Mouse (Mus musculus): Measurements from ENCODE around the gene Kctd15.

Kctd15 gene

DNA sequence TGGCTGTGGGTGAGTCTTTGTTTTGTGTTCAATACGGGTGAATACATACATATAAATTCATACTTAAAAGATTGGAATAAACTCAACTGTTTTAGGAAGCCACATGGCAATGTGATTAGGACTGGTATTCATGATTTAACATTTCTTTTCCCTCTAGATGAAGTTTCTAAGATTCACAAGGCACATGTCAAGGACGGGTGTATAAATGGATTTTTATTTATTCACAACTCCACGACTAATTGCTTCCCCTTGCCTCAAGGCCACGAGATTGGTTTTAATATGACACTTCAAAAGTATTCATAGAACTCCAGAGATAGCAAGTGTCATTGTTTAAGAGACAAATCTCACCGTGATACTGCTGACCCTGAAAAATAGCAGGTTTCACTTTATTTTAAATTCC, at the start of gene Kctd15:
TSS of gene Kctd15 (minus strand) at position 101 of the 400 bp plus-strand sequence.
- in situ Hi-C loops (cut with MboI), result no loop called here

DNA sequence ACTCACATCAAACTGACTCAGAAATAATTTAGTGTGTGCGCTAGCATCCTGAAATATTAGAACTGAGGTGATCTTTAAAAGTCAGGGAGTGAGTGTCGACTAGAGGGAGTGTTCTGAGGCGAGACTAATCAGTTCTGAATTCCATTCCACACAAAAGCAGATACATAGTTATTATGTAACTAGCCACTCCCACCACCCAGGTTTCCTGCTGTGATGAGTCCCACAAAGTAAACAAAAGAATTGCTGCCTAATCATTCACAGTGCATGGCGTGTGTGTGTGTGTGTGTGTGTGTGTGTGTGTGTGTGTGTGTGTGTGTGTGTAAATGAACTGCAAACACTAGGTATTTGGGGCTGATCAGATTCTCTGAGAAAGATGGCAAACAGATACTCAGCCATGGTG, 47.9 kb upstream of the Kctd15 start:
- in situ Hi-C loops (cut with MboI), result no loop called here

DNA sequence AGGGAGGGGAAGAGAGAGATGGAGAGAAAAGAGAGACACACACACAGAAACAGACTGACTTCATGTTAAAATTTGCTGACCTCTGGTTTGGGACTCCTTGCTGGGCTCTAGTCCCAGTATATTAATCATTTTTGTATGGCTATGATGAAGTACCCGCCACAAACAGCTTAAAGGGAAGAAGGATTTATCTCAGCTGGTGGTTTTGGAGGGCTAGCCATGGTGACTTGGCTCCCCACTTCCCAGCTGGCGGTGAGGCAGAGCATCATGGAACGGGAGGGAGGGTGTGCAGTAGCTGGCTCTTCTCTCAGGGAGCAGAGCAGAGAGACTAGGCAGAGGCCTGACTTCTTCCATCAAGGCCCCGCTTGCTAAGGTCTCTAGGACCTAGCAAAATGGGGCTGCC, 46.9 kb upstream of the Kctd15 start:
- in situ Hi-C loops (cut with MboI), result no loop called here

DNA sequence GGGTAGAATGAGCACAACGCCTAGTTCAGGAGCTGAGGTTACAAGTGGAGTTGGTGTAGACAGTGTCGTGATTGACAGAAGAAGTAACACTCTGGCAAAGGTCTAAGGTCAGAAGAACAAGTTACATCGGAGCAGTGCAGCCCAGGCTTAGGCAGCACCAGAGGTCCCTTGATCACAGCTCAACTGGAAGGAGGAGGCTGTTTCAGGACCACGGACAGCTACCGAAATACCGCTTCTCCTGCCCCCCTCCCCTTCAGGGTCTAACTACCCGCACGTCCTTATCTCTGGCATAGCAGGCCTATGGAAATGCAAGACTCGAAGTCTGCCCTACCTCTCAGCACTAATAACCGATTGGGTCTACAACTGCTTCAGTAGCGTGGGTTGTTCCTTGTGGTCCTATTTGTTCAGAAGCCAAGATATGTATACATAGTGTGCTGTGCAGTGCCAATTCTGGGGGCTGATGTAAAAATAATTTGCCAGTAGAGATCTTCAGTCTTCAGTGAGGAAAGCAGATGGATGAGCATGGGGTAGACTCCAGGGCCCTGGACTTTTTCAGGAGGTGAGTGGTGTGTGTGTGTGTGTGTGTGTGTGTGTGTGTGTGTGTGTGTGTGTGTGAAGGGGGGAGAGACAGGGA, 46.3 kb upstream of the Kctd15 start:
- in situ Hi-C loops (cut with MboI), result no loop called here

DNA sequence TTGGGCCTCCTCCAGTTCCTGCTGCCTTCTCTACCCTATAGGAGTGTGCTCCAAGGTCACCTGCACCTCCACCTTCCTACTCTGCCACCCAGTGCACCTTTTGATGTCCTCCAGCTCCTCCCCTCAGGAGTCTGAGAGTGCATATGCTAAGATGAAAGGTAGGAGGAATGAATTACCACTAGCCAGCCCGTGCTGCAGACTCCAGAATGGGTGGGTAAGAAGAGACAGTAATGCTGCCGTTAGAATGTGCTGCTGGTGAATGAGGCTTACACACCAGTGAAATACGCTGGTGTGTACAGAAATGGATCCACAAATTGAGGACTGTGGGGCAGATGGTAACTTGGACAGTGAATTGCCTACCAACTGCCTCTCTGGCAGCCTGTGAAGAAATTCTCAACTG, 43.4 kb upstream of the Kctd15 start:
- in situ Hi-C loops (cut with MboI), result no loop called here

DNA sequence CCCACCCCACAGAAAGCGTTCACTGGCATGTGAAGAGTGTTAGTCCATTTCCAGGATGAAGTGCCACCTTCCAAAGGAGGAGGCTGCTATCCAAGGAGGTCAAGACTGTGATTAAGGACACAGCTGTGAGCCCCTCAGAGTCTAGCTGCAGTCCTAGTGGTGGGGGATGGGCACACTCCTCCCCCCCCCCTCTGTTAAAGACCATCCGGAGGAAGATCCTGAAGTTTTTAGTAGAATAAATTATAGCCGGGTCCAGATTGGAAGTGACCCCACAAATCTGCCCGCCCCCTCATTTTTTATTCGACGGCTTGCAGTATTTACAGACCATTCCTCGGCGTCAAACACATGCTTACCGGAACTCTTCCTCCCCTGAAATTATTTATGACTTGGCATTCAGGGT, 41.7 kb upstream of the Kctd15 start:
- in situ Hi-C loops (cut with MboI), result no loop called here

DNA sequence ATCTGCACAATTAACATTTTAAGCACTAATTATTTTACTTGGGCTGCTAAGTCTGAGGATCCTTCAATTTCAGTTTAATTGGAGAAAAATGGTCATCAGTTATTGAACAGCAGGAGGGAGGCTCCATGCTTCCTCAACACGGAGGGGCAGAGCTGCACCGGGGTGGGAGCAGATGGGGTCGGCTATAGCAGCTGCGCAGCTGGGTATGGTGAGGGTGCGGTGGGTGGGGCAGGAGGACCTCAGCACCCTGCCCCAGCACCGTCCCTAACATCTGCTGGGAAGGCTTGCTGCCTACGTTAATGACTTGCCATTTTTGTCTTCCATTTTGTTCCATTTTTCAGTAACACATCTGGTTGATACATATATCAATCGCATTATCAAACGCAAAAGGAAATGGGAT, 39.6 kb upstream of the Kctd15 start:
- in situ Hi-C loops (cut with MboI), result no loop called here

DNA sequence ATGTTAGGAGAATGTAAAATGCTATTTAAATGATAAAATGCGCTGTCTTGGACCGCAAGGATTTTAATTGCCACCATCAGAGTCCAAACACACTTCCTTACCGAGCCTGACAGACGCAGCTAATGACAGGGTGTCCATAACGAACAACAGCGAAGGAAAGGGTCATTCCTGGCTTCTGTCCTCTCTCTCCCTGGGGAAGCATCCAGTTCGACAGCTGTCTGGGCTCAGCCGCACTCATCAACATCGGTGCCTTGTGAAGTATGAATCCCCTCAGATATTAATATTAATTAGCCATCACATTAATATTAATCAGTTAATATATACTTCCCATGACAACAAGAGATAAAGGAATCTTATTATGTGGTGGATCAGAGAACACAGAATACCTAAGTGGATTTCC, 38.4 kb upstream of the Kctd15 start:
- in situ Hi-C loops (cut with MboI), result no loop called here

DNA sequence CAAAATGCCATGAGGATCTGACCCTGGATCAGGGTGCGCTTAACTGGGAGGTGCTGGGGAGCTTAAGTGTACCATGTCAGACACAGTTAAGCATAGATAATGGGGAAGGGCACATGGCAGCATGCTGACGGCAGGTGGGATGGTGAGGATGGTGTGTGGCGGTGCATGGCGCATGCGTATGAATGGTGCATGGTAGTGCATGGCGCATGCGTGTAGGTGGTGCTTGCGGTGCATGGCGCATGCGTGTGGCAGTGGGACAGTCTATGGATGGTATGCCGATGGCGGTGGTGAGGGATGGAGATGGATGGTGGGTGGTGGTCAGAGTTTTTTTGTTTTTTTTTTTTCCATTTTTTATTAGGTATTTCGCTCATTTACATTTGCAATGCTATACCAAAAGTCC, 37.4 kb upstream of the Kctd15 start:
- in situ Hi-C loops (cut with MboI), result no loop called here

DNA sequence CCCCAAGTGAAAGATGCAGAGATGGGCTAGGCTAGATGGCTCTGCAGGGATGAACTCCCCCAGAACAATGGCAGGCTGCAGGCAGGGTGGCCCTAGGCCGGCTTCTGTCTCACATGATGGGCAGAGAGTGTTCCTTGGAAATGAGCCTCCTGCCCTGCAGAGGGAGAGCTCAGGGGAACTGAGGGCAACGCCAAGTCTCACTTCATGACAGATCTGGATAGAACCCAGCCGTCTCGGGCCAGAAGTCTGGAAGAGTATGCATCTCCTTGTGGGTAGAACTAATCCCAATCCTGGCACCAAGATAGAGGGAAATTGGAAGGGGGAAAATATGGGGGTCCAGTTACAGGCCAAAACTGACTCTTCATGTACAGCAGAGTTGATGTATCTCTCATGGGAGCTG, 36.5 kb upstream of the Kctd15 start:
- in situ Hi-C loops (cut with MboI), result no loop called here

DNA sequence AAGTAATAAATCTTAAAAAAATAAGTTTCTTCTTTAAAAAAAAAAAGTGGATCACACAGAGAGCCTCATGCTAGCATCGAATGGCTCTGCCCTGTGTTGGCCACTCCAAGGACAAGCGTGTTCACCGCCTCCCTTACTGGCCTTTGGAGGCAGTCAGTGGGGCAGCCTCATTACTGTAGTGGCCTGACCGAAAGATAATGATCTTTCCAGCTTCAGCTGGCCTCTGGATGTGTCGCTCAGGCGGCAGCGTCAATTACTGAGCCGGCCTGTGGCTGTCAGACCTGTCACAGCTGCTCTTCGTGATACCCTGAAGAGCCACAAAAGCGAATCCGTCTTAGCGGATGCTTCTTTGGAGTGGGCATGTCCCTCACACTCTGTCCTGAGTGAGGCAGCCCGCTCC, 33.6 kb upstream of the Kctd15 start:
- in situ Hi-C loops (cut with MboI), result no loop called here

DNA sequence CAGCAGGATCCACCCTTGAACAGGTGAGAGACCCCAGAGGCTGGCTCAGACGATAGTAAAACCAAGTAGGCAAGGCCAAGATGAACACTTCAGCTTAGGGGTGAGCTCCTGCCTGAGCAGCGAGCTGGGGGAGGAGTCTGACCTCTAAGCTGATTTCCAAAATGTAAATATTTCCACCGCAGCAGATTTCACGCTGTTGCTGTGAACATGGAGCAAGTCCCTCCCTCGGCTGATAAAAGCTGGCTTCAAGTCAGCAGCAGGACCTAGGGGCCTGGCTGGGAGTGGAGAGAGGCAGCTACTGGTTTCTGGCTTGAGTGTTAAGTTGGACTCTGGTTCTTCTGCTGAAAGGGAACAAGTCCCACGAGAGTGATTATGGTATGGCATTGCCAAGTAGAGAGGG, 32.5 kb upstream of the Kctd15 start:
- in situ Hi-C loops (cut with MboI), result no loop called here

DNA sequence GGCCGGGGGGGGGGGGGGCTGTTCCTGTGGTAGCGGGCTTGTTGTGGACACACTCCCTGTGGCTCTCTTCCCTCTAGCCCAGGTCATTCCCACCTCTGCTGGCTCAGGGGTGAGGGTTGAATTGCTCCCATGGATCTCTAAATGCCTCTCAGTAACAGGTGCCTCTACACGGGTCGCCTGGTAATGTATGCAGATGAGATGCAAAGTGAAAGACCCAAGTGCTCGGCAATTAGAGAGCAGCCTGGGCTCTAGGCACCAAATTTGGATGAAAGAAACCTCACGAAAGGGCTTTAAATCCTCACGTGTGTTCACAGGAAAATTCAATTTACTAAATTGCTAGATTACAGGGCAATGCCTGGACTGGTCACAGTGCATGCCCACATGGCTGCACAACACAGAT, 29.3 kb upstream of the Kctd15 start:
- in situ Hi-C loops (cut with MboI), result no loop called here

DNA sequence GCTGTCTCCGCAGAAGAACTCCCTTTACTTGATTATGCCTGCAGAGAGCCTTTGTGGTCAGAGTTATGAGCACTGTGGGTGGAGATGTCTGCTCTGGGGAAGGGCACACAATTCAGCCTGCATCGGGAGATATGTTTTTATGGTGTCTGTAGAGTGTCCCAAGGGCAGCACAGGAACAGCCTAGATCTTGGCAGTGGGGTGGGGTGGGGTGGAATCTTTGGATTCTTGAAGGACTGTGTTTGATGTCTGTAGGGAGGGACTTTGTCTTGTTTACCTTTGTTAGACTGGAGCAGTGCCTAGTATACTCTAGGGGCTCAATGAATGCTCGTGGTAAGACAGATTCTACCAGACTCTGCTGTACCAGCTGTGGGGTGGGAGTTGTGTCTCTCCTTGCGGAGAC, 28.6 kb upstream of the Kctd15 start:
- in situ Hi-C loops (cut with MboI), result no loop called here

DNA sequence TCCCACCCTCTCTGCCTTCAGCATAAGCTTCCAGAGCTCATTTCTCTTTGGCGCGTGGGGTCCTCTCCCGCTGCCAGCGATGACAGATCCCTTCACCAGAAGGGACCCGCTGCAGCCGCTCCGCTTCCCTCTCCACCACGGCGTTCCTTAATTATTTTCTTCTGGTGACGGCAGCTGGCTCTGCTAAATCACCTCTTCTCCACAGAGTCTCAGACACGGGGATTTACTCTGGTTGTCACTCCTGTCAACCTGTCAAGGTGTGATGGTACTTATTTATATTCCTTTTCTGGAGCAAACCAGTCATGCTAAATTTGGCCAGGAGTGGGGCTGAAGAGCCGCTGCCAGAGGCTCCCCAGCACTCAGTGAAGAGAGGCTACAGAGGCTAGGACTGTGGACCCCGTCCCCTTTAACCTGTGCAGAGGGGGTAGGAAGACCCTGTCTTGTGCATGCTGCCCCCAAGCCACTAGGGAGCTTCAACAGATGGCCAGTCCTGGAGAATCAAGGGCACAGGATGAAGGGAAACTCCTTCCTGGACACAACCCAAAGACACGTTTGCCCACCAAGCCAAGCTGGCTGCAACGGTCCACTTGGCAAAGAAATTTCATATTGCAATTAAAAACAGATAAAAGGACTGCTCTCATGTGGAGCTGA, 24.4 kb upstream of the Kctd15 start:
- in situ Hi-C loops (cut with MboI), result no loop called here

DNA sequence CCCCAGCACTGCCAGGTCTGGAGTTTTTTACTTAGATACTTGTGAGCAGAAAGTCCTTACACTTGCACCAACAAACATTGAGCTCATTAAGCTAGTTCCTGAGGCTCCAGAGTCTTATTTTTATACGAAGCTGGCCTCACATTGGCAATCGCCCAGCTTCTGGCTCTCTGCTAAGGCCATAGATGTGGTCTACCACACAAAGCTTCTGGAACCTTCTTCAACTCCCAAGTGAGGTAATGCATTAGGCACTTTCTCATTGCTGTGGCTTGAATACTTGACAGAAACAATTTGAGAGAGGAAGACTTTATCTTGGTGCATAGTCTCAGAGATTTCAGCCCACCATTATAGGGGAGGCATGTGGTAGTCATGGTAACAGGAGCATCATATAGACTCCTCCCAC, 23.4 kb upstream of the Kctd15 start:
- in situ Hi-C loops (cut with MboI), result loop anchor here (10.0 kb wide), 1 partner anchor 265 kb away; no protein-coding TSS in a partner anchor

DNA sequence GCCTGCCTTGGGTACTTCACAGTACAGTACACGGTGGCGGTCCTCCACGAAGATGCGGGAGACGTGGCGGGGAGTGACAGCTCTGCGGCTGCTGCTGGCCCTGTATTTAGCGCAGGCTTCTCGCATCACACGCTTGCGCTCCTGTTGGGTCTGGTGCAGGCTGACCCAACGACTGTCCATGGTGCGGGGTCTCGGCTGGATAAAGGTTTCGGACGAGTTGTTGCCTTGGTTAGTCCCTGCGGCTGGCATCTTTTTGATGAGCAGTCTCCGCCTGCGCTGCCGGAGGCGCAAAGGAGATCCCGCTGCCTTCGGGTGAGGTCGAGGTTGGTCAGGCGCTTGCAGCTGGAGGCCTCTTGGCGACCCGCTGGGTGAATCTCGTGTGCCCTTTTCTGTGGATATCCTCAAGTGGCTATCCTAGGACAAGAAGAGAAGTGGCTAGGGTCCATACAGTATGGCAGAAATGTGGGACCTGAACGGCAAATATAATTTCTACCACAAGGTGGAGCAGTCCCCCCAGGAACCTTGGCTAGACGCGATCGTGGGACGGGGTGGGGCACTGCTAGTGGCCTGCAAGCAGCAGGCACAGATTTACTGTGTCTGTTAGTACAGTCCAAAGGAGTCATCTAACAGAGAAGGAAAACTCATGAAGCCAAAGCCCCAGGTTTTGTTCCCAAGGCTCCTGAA, 19.4 kb upstream of the Kctd15 start:
- in situ Hi-C loops (cut with MboI), result loop anchor here (10.0 kb wide), 1 partner anchor 261 kb away; no protein-coding TSS in a partner anchor

DNA sequence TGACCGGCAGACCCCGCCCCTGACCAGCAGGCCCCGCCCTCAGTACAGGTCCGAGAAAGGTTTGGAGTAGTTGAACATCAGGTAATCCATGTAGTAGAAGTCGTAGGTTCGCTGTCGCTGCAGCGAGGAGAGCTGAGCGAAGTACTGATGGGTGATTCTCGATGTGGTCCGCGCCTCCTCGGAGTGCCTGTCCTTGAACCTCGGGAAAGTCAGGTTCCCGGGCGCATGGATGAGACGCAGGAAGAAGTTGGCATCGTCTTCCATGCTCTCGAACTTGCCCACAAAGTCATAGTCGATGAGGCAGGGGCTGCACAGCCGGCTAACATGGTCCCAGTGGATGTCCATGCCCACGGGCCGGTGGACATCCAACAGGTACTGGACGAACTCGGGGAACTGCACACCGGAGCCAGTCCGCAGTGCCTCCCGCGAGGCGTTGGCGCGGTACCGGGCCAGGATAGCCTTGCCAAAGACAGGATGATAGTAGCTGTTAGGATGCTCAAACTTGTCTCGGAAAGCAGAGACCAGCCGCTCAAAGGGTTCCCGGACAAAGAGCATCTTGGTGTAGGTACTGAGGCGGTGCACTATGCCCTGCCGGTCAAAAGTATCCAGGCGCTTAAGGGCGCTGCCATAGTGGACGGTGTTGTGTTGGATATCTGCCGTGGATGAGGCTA, 18.7 kb upstream of the Kctd15 start:
- in situ Hi-C loops (cut with MboI), result loop anchor here (10.0 kb wide), 1 partner anchor 260 kb away; no protein-coding TSS in a partner anchor

DNA sequence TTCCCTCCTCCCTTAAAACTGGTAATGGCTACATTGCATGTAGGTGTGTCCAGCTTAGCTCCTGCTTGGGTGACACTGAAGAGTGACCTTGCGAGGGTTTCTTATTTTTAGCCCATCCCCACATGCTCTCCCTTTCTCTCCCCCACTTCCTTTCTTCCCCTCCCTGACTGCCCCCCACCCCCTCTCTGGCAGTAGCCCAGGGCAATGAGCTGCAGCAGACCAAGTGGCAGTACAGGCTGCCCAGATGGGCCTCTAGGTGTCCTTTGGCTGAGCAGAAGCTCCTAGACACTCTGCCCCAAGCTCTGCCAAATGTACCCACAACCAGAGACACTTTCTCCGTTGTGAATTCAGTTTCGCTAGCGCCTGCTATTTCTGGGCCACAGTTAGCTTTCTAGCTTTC, 16.4 kb upstream of the Kctd15 start:
- in situ Hi-C loops (cut with MboI), result loop anchor here (10.0 kb wide), 1 partner anchor 258 kb away; no protein-coding TSS in a partner anchor

DNA sequence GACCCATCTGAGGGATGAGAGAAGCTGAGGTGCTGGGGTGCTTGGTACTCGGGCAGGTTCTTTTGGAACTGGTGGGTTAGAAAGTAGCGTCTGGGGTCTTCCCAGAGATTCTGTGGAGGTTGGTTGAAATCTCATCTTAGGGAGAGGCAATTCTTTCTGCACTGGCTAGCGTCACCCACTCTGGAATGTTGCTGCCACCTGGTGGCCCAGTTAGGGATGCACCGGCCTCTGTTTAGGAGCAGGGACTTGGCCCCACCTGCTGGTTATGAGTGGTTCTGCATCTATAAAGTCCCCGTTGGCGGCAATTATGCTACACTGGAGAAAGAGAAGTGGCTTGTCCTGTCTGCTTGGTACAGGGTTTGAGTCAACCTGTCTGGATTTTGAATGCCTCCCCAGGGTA, 15.4 kb upstream of the Kctd15 start:
- in situ Hi-C loops (cut with MboI), result loop anchor here (10.0 kb wide), 1 partner anchor 257 kb away; no protein-coding TSS in a partner anchor

DNA sequence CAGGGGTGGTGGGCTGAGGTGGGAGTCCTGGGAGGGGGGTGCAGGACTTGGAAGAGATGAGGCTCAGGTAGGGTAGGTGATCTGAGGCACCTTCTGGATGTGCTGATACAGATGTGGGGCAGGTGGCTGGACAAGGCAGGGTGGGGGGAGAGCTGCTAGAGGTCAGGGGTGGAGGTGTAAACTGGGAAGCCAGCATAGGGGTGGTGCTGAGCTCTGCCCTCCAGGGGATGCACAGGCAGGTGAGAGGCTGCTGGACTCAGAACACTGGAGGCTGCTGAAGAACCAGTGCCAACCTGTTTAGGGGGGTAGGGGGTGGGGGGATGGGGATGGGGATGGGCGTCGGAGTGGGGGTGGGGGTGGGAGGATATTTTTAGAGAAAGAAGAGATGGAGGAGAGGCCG, 14.2 kb upstream of the Kctd15 start:
- in situ Hi-C loops (cut with MboI), result loop anchor here (10.0 kb wide), 1 partner anchor 256 kb away; no protein-coding TSS in a partner anchor

DNA sequence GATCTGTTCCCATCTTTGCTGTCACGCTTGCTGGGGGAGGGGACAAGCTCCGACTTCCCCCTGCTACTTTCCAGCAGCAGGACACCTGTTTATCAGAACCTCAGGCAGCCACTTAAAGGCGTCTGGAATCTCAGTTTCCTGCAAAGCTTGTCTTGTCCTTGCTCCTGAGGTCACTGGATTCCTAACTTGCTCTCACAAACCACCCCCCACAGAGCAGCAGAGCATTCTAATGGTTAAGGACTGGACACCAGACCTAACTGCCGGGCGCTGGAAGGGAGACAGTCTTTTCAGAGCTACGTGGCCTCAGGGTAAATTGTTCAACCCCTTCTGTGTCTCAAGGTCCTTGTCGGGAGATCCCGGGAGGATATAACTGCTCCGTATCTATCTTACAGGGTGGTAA, 12.8 kb upstream of the Kctd15 start:
- in situ Hi-C loops (cut with MboI), result no loop called here
